Mouse (Mus musculus): ENCODE measurements at regions not wholly inside any gene's neighbourhood (a gene's known extent, or its start where the extent isn't known, plus 50 kb on each side); places are given as distances from the start of the nearest gene placed in this dataset.

DNA sequence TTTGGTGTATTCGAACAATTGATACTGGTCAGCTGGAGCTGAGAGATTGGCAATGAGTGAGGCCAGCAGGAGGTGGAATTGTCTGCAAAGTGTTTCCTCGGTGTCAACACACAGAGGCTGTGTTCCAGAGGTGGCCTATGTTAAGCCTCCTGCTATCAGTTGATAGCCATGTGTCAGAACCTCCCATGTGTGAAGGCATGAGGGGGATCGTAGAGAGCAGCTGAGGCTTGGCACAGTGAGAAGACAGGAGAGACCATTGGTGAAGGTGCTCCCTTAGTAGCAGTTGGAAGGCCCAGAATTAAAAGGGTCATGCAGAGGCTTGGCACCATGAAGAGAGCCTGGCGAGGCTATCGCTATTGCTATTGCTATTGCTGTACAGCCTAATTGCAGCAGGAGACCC lies 86.6 kb upstream of the Opcml start:
- TF ChIP-seq POLR2A (IDR thresholded peaks at IDR 0.05; ENCODE audit: low read depth, low read length) (no peak), CTCF (IDR thresholded peaks at IDR 0.05; ENCODE audit: borderline replicate concordance, insufficient read depth, low read length) (no peak)

Measured in embryonic fibroblast, embryonic 13.5 days (primary cell).